Mouse (Mus musculus): Measurements from ENCODE around the gene Evc.

Evc gene

DNA sequence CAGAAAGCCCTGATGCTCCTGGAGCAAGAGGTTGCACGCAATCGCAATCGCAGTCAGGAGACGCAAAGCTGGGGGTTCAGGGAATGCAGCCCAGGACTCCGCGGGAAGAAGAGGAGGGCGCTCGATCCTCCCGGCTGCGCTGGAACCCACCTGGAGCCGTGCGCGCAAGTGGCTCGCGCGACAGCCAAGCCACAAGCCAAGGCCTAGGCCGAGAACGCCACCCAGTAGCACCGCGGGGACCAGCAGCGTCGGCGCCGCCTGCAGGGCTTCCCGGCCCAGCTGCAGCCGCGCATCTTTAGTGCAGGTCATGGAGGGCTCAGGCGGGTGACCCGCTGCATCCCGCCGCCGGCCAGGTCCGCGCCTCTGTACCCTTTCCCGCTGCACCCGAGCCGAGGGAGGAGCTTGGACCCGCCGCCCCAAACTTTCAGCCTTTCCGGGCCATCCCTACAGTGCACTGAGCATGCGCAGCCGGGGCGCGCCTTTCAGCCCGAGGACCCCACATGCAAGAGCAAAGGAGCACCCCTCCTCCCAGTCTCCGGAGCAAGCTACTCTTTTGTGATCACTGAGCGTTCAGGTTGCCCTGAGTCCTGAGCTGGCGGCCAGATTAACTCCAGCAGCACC lies at the start of gene Evc:
TSS of gene Evc (minus strand) at position 410 of the 621 bp plus-strand sequence.
- DNase-seq = peak; percentile 71

GRCm38 (mm10) chr5:37383570-37383969 lies 46.9 kb upstream of the Evc start:
- peak; percentile 11 for DNase-seq

DNA sequence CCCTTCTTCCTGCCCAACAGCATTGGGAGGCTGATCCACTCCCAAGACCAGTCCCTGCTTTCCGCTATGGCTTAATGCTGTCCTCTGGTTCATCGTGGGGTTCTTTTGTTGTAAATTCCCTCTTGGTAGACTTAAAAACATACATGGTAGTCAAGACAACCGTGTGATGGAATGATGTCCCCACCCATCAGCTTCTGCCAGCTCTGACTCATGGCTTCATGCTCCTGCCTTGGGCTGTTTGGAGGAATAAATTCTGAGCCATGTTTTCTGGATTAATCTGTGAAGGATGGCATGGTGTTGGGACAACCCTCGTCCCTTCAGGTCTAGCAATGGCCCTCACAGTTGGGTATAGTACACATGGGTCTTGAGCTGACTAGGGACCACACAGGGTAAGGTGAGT lies 43.9 kb upstream of the Evc start:
- no peak for DNase-seq

GRCm38 (mm10) chr5:37377376-37377775 lies 40.7 kb upstream of the Evc start:
- DNase-seq = no peak

DNA sequence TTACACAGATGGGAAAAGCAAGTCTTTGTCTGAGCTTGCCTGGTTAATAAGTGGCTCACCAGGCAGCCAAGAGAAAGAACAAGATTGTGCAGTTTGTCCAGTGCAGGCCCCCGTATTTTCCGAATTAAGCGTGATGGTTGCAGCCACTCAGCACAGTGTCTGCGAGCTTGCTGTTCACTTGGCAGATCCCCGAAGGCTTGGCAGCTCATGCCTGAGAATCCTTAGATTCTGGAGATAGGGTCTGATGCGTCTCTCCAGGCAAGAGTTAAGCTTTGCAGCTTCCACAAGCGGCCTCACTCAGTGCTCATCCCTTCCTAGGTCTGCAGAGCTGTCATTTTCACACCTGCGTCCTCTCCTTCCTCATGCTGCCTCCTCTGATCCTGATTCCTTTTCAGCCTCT lies 32.1 kb upstream of the Evc start:
- DNase-seq = no peak

GRCm38 (mm10) chr5:37365751-37366150 lies 29.1 kb upstream of the Evc start:
- no peak for DNase-seq

GRCm38 (mm10) chr5:37363284-37363683 lies 26.6 kb upstream of the Evc start:
- DNase-seq = no peak

- DNase-seq = no peak
Measured at GRCm38 (mm10) chr5:37362618-37363017, 25.9 kb upstream of the Evc start.

DNA sequence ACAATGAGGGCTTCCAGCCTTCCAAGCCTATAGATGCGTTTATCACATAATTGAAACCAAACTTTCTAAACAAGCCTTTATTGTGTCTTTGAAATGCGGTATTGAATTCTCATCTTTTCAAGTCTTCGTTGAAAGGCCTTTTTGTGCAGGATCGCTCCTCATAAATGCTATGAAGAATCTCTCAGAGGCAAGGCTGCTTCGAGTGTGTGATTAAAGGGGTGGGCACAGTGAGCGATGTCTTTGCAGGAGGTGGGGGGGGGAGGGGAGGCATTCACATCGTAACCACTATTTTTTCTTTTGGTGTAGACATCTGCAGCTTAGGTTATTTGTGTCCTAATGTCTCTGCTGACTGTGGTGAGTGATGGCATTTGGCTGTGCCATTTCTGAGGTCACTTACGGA lies 19.3 kb upstream of the Evc start:
- DNase-seq = no peak

DNA sequence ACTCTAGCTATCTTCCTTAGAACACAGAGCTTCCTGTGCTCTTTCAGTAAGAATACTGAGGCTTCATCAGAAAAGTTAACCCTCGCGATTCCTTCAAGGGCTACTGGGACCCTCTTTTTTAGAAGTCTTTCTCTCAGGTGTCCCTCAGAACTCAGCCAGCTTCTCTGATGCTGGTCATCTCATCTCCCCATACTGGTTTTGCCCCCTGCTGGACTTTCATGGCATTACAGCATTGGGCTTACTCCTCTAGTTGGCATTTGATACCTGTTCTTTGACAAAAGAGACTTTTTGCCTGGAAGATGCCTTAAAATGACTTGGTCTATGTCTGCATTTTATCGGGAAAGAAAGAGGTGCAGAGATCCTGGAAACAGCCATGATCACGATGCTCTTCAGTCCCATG lies 17.7 kb upstream of the Evc start:
- DNase-seq = peak; percentile 48

DNA sequence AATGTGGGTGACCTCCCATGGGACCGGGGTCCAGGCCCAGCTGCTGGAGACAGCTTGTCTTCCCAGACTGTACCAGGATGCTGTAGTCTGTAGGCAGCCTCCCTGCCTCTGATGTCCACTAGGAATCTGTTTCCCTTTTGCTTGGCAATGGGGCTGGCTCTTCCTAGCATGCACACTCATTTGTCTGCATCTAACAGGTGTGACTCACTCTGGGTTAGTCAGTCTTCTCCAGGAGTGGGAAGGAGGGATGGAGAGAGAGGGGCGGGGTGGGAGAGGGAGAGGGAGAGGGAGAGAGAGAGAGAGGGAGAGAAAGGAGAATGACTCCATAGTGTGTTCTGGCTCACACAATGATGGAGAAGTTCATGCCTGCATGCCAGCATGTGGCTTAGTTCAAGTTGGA lies 15.1 kb upstream of the Evc start:
- no peak for DNase-seq

DNA sequence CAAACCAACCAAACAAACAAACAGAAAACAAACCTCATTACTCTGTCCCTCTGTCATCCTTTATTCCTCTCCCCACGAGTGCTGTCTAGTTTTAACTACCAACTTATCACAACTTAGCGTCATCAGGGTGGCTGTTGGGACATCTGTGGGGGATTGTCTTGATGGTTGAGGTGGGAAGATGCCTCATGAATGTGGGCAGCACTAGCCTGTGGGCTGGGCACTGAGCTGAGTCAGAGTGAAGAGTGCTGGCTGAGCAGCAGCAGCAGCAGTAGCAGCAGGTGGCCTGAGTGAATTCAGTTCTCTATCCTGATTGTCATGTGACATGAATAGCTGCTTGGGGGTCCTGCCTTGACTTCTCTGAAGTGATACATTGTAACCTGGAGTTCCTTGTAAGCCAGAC lies 7.3 kb upstream of the Evc start:
- DNase-seq = no peak

GRCm38 (mm10) chr5:37338288-37338687 lies 1.6 kb upstream of the Evc start, which contains the start of gene Evc2:
TSS of gene Evc2 (plus strand) at chr5:37338499.
- peak; percentile 69 for DNase-seq

- no peak for DNase-seq
Measured at GRCm38 (mm10) chr5:37337696-37338095, 1.0 kb upstream of the Evc start.

DNA sequence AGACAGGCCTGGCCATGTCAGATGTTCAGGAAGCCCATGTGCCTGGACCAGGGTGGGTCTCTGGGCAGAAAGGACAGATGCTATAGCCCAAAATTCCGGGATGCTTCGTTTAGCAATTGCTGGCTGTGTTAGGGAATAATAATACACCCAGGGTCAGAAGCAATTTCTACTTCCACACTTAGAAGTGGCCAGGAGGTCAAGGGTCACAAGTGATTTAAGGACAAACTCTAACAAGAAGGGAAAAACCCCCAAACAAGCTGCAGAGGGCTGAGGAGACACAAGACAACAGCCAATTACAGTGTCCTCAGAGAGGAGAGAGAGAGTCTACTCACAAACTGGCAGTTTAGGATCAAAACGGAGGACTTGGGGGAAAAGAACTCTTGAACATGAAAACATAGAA lies 1.6 kb downstream of the Evc start:
- DNase-seq = no peak

GRCm38 (mm10) chr5:37332066-37332465 lies 4.6 kb downstream of the Evc start:
- DNase-seq = no peak

- no peak for DNase-seq
Measured at GRCm38 (mm10) chr5:37331133-37331505, 5.6 kb downstream of the Evc start.

DNA sequence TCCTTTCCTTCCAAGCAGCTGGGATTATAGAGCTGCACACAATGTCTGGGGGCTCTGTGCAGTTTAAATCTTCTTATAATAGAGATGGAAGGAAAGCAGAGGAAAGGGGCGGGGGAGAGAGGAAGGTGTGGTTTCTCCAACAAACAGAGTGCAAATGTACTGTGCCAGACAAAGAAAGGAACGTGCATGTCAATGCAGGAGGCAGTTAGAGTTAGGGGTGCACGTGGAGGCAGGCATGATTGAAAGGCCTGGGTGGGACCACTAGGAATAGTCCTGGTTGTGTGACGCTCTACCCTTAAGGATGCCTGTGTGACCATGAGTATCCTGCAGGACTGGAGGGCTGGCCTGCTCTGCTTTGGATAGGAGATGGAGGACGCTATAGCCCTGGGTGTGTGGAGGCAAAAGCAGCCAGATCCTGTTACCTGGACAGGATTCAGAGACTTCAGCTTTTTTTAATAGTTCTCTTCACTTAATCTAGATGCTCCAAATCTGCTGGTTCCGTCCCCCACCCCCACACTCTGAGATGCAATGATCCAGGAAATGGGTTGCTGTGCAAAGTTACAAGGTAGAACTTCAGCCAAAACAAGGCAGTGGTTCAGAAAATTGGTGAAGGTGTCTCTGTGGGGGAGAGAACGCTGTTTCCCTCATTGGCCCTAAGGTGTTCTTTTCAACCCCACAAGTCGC lies 6.1 kb downstream of the Evc start:
- DNase-seq = no peak

DNA sequence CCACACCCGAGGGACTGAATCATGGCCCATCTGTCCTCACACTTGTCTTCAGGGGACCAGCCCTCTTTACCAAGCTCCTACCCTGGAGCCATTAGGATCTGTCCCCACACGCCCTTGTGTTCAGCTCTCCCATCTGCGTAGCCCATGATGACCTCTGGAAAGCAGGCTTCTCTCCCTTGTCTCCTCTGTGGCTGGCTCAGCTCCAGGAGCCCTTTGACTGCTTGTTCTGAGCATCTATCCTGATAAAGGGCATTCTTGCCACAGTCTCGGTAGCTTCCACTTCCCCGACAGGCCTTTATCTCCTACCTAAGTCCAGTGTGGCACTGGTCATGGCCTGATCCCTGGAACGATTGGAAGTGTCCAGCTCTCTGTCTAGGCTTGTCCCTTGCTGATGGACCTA lies 10.0 kb downstream of the Evc start:
- DNase-seq = no peak

- no peak for DNase-seq
Measured at GRCm38 (mm10) chr5:37320761-37321160, 15.9 kb downstream of the Evc start.

GRCm38 (mm10) chr5:37320174-37320573 lies 16.5 kb downstream of the Evc start:
- no peak for DNase-seq

DNA sequence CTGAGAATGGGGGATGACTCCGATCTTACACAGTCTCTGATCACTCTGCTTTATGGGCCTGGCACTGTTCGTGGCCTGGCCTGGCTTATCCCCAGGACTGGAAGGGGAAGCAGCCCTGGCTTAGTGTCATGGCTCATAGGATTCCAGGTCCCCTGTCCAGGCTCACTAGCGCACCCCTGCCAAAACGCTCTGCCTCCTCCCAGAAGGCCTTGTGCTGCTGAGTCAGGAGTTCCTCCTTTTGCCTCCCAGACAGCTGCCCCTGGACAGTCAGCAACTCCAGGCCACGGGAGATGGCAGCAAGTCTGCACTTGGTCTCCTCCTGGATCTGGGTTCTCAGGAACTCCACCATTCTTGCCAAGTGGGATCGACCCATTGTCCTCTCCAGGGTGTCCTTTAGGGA lies 18.0 kb downstream of the Evc start:
- DNase-seq = no peak

- DNase-seq = no peak
Measured at GRCm38 (mm10) chr5:37312980-37313722, 23.5 kb downstream of the Evc start.

DNA sequence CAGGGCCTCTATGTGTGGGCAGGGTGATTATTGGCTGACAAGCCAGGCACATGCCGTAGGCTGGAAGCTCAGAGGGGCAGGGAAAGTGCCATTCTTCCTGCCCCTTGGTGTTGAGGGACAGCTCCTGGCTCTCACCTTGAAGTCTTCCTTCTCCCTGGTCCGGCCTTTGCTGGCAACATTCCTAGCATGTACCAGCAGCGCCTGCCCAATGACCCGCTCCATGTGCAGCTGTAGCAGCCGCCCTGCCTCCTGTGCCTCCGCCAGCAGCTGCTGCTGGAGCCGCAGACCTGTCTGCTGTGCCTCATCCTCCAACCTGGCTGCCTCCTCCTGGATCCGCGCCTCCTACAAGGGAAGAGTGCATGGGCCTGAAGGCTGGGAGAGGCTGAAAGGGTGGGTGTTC lies 26.7 kb downstream of the Evc start:
- DNase-seq = no peak
